Mouse (Mus musculus): ENCODE measurements around the gene Shroom1.

Shroom1 gene

DNA sequence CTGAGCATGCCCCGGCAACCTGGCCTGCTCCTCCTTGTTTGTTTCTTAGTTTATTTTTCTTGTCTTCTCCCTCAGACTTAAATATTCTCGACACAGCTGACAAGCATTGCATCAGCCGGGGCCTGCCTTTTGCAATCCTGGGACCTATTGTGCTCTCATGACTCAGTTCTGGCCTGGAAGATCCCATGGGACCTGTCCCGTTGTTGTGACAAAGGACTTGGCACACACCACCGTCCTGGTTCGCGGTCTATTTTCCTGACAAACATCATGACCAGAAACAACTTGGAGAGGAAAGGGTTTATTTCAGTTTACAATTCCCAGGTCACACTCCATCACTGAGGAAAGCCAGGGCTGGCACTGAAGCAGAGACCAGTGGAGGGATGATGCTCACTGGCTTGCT, 51.1 kb downstream of the Shroom1 start:
- no peak for DNase-seq (ENCODE audit: extremely low read depth, low read depth)

DNA sequence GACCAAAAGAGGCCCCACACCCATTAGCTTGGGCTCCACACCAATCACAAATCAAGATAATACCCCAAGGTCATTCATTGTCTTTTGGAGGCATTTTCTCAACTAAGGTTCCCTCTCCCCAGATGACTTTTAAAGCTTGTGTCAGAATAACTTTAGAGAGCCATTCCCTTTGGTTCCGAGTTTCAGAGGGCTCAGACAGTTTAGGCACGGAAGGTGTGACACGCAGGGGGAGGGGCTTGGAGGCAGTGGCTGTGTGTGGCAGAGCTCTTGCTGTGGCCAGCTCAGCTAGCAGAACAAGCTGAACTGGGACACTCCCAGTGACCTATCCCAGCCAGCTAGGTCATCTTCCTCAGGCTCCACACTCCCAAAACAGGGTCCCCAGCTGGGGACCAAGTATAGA, 51.6 kb downstream of the Shroom1 start:
- DNase-seq (ENCODE audit: extremely low read depth, low read depth), result no peak

DNA sequence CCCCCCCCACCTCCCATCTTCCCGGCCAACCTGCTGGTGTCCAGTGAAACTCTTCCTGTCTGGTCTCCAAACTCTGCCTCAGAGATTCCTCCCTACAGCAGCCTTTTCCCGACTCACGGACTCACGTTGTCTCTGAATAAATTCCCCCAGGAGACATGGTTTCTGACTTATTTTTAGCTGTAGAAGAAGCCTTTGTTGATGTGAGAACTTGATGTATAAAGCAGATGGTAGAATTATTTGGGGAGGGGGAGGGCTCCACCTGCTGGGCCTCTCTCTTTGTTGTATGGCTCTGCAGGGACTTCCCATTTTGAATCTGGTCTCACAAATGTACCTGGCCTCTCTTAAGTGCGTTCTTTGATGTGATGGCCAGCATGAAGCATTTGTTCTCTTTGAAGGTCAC, 53.3 kb downstream of the Shroom1 start:
- no peak for DNase-seq (ENCODE audit: extremely low read depth, low read depth)

DNA sequence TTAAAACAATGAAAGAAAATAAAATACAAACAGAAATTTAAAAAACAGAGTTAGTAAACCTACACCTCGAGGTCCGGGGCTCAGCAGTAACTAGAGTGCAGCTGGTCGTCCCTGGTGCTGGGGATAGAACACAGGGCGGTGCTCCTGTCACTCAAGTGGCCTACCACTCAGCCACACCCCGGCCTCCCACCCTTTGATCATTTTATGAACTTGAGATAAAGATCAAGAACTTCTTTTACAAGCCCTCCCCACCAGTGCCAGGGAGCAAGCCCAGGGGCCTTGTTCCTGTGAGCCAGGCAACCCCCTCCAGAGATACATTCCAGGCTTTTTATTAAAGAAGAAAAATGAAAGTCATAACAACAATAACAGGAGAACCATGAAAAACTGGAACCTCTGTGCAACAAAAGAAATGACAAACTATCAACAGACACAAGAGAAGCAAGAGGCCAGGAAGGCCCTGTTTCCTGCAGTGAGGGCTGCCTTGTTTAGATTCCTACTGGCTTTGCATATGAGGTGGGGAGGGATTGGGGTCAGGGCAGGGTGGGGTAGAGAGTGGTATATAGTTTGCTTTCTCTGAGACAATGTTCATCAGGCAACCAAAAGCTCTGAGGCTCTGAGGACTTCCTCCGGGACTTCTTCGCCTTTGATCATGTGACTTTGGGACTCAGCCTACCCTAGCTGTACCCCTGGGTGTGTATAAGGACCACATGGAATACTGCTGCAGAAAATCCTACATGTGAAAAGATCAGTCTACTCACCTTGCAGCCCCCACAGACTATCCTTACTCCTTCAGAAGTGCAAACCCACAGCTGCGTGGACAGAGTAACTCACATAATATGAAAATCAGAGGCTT, 60.0 kb downstream of the Shroom1 start:
- no peak for DNase-seq (ENCODE audit: extremely low read depth, low read depth)

Measured in MEL-GATA-1-ER (cell line).